Mouse (Mus musculus): Measurements from ENCODE around the gene Klhdc4.

- TF ChIP-seq CTCF (IDR thresholded peaks at IDR 0.05; ENCODE audit: low read depth) (no peak), EP300 (IDR thresholded peaks at IDR 0.05; ENCODE audit: low read depth) (no peak)
Measured at GRCm38 (mm10) chr8:121865356-121865755, 36.0 kb upstream of the Klhdc4 start.

All from liver, embryonic 14.5 days (tissue).